Mouse (Mus musculus): Measurements from ENCODE around the gene Banf2. TPM values are rescaled to one million over a fixed set of nuclear protein-coding genes. Genes with fewer than 3 reads are reported as not detected.

Gene Banf2
- 0.67 TPM in 1 of 2 replicates, not detected in the other for polyA plus RNA-seq (2012; rRNA removed)

DNA sequence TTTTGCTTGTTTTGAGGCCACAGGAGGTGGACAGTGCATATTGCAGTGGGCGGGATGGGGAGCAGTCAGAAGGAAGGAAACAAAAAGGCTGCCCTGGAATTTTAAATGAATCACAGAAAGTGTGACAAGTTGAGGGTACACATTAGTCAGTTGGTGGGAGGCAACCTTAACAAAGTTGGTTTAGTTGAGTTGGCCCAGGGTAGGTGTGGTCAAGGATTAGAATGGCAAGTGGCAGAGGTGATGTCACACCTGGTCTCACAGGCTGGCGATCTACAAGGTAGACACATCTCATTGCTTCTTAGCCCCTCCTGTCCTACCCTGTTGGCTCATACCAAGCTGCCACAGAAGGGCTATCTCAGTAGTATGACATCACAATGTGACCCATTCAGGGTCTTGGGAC lies at the start of gene Banf2:
Banf2 (plus strand) TSS at position 396 of the 400 bp plus-strand sequence.

DNA sequence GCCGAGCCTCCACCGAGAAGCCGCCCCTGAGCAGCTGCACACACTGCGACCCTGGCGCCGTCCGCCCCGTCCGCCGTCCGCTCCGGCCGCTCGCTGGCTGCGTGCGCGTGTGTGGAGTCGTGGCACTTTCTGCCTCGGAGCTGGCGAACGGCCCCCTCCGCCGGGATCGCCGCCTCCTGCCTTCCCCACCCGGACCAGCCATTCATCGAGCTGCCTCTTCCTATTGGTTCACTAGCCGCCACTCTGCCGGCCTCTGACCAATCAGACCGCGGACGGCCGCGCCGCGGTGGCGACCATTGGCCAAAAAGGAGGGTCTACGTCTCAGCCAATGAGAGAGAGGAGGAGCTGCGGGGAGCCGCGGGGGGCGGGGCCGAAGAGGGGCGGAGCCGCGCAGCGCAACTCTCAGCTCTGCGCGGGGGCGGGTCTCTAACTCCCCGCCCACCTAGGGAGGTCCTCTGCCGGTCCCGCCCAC lies 21.7 kb upstream of the Banf2 start, which contains the start of gene Rrbp1:
Rrbp1 (minus strand) TSS at position 184 of the 472 bp plus-strand sequence.

Other genes with a start within 250 kb of the Banf2 start
- gene Bfsp1, start 169.9 kb upstream of the Banf2 start, polyA plus RNA-seq (2012; rRNA removed) = 0.32 and 0.85 TPM in 2 replicates
- 20.6 and 28.3 TPM in 2 replicates for gene Dstn, start 117.7 kb upstream of the Banf2 start, polyA plus RNA-seq (2012; rRNA removed)
- gene Rrbp1, start 21.8 kb upstream of the Banf2 start, polyA plus RNA-seq (2012; rRNA removed) = 44.9 and 49.0 TPM in 2 replicates
- gene Mgme1, start 237.6 kb downstream of the Banf2 start, polyA plus RNA-seq (2012; rRNA removed) = 0.81 and 0.90 TPM in 2 replicates
- 15.9 and 19.4 TPM in 2 replicates for gene Snx5, start 237.8 kb downstream of the Banf2 start, polyA plus RNA-seq (2012; rRNA removed)